Comparison of ENCODE assay signal across 8 mouse cellular contexts in genomic region chr7:34462069-34462468, GRCm38 (mm10).
DNase-seq lines count a peak whose midpoint lies in the region; ATAC-seq and TF ChIP-seq lines count a peak whose summit lies in the region.

No protein-coding gene starts in this region.

- ATAC-seq in lung, embryonic 14.5 days (ENCODE audit: insufficient read depth), result no peak

- H3K9me3 ChIP-seq in lung, embryonic 14.5 days (ENCODE audit: low read depth, low read length), result no peaks in the 10 kb centered on the region

- H3K9ac ChIP-seq in lung, embryonic 14.5 days, result no peak overlapping the region

- no peaks in the 10 kb centered on the region for H3K4me1 ChIP-seq in lung, embryonic 14.5 days (ENCODE audit: insufficient read depth)

- no peaks in the 10 kb centered on the region for H3K27me3 ChIP-seq in lung, embryonic 14.5 days (ENCODE audit: insufficient read depth, low read length)

- peak; percentile 29 to 34 for DNase-seq in cerebellum, adult 18-20 months
- DNase-seq in cerebellum, adult 11-12 months, result no peak
- DNase-seq in layer of hippocampus, postnatal 10 days (ENCODE audit: low spot score in 2 of 2), result peak; percentile 38 to 54
- DNase-seq in layer of hippocampus, adult 18-20 months (ENCODE audit: low spot score in 2 of 2), result no peak
- peak; percentile 81 for DNase-seq in ES-CJ7 (ENCODE audit: low read depth, low spot score)
- peak; percentile 70 to 72 for DNase-seq in cerebellum, postnatal 10 days
- DNase-seq in lung, embryonic 14.5 days, result peak; percentile 53
- DNase-seq in thymus, postnatal 10 days (ENCODE audit: low spot score in 2 of 2), result no peak

- H3K27ac ChIP-seq in lung, embryonic 14.5 days (ENCODE audit: low read depth), result no peak overlapping the region

- no peak overlapping the region for H3K4me2 ChIP-seq in lung, embryonic 14.5 days

- peak; percentile 61 for TF ChIP-seq CTCF in lung, embryonic 14.5 days (IDR thresholded peaks at IDR 0.05; ENCODE audit: low read depth)

- no peaks in the 10 kb centered on the region for H3K36me3 ChIP-seq in lung, embryonic 14.5 days (ENCODE audit: insufficient read depth)

- no peak overlapping the region for H3K4me3 ChIP-seq in lung, embryonic 14.5 days (ENCODE audit: low read depth, low read length)

- WGBS in lung, embryonic 14.5 days, result 54% methylated on average over 9 of the region's 9 CpGs

Comparison
In these comparisons a context has a peak if more than half of its experiments do, and no peak if none do; other contexts are left out.
1. DNase-seq: peak in cerebellum, adult 18-20 months (2 of 2), layer of hippocampus, postnatal 10 days (2 of 2), ES-CJ7 (single experiment), cerebellum, postnatal 10 days (2 of 2) and lung, embryonic 14.5 days (single experiment); none in cerebellum, adult 11-12 months (single experiment), layer of hippocampus, adult 18-20 months (0 of 2) and thymus, postnatal 10 days (0 of 2).